ENCODE assay signal across 14 mouse cellular contexts in the genomic region with DNA sequence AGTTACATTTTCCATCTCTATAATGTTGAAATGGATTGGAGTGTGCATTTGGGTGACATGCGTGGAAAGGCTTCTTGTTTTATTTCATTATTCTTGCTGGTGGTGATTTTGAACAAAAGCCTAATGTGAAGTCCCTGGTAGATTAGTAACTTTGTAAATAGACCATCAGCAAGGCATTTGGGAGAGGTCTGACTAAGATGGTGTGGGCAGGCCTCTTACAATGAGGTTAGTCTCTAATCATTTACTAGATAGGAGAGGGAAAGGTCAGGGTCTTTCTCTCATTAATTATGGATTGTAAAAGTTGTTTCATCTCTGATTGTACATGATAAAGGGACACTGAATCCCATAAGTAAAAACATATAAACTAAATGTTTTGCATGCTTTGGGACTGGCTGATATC.
"Had no signal": no experiment of that assay in that cellular context is flagged by ENCODE, and none has a peak within 500 bp of the region (broad histone marks: within the 10 kb centered on the region; RNA-seq: fewer than 3 reads in every experiment).

No protein-coding gene starts in this region.

- H3K4me3 ChIP-seq: midbrain, embryonic 10.5 days; midbrain, embryonic 12.5 days; midbrain, embryonic 15.5 days; neural tube, embryonic 12.5 days; stomach, embryonic 15.5 days had no signal

- H3K27me3 ChIP-seq: midbrain, embryonic 12.5 days; midbrain, embryonic 15.5 days; neural tube, embryonic 12.5 days; stomach, embryonic 15.5 days had no signal

- H3K27ac ChIP-seq: midbrain, embryonic 10.5 days; midbrain, embryonic 12.5 days; midbrain, embryonic 15.5 days; neural tube, embryonic 12.5 days; stomach, embryonic 15.5 days; stomach, postnatal 0 days had no signal

- H3K4me1 ChIP-seq: midbrain, embryonic 12.5 days; midbrain, embryonic 15.5 days; neural tube, embryonic 12.5 days; stomach, embryonic 15.5 days had no signal

- H3K9ac ChIP-seq: lung, embryonic 14.5 days; midbrain, embryonic 12.5 days; midbrain, embryonic 15.5 days; neural tube, embryonic 12.5 days; stomach, embryonic 15.5 days had no signal

- DNase-seq: lung, adult 18-20 months; lung, embryonic 14.5 days; lung, postnatal 10 days; lung, postnatal 4 days; right cerebral cortex, postnatal 14 days; thymus, adult 2 months; thymus, postnatal 25 days; thymus, postnatal 4 days had no signal

- H3K36me3 ChIP-seq: midbrain, embryonic 10.5 days; midbrain, embryonic 12.5 days; midbrain, embryonic 15.5 days; neural tube, embryonic 12.5 days; stomach, embryonic 15.5 days had no signal

- H3K4me2 ChIP-seq: lung, embryonic 14.5 days; midbrain, embryonic 12.5 days; midbrain, embryonic 15.5 days; neural tube, embryonic 12.5 days; stomach, embryonic 15.5 days had no signal

- ATAC-seq: midbrain, embryonic 15.5 days had no signal

- H3K9me3 ChIP-seq: midbrain, embryonic 10.5 days; midbrain, embryonic 12.5 days; midbrain, embryonic 15.5 days; neural tube, embryonic 12.5 days; stomach, embryonic 15.5 days had no signal
